Mouse (Mus musculus) megakaryocyte, embryonic 14.5 days (primary cell): ENCODE measurements around the gene Fyttd1. TPM values are rescaled to one million over a fixed set of nuclear protein-coding genes. Genes with fewer than 3 reads are reported as not detected.

Experiments
- H3K27me3 ChIP-seq: replicated peaks from 2 replicates; pipeline ENCODE3; 2012; ENCODE audit warnings: inconsistent platforms
- H3K36me3 ChIP-seq: replicated peaks from 2 replicates; pipeline ENCODE3; 2012; ENCODE audit warnings: low read length, inconsistent platforms, mixed read lengths
- H3K4me1 ChIP-seq: 2 replicates; pipeline ENCODE4 v1.6.1; 2012; ENCODE audit warnings: inconsistent platforms
- H3K4me3 ChIP-seq: replicated peaks from 2 replicates; pipeline ENCODE3; 2012; ENCODE audit warnings: moderate library complexity, mild to moderate bottlenecking, inconsistent platforms
- H3K9me3 ChIP-seq: 2 replicates; pipeline ENCODE4 v1.6.1; 2012; ENCODE audit warnings: inconsistent platforms
- FLI1 ChIP-seq: IDR thresholded peaks from 2 replicates; pipeline ENCODE4 v1.6.1; 2012; ENCODE audit warnings: low read length, inconsistent platforms, mixed read lengths
- GATA1 ChIP-seq: IDR thresholded peaks from 3 replicates; pipeline ENCODE4 v1.6.1; 2012; ENCODE audit warnings: mixed read lengths, low read length, inconsistent platforms, borderline replicate concordance
- polyA plus RNA-seq: library from polyadenylated mRNA; stranded (reverse); fragments of >175 nt; gene quantifications from 2 replicates; pipeline ENCODE4 v1.2.3, GENCODE M21; 2012; ENCODE audit warnings: low replicate concordance; ENCODE audit not compliant: insufficient read depth

Gene Fyttd1
- 22.1 and 57.2 TPM in 2 replicates for polyA plus RNA-seq

DNA sequence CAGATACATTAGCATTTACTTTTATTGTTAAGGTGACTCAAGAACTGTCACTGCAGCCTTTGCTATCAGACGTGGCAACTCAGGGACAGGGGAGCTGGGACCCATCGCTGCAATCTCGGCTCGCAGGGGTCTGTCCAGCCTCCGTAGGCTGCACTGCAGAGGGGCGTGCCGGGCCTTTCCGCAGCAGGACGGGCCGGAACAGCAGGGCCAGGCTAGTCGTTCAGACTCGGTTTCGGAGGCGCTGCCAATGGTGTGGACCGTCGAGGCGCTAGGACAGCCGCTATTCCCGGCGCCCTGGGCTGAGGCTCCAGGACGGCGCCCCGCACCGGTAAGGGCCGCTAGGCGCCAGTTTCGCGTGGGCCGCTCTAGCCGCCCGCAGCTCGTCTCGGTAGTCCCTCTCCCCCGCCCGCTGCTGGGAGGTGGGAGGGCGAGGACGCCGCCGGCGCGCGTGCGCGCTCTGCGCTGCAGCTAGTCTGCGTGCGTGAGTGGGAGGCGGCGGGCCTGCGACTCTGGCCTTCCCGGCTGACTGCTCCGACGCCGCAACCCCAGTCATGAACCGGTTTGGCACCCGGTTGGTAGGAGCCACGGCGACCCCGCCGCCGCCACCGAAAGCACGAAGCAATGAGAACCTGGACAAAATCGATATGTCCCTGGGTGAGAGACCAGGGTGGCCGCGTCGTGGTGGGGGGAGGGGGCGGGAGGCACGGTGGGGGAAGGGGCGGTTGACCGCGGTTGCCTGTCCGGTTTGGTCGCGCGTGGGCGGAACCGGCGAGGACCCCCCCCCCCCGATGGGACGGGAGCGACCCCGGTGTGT is at the start of gene Fyttd1, which contains the start of gene Rubcn:
Gene Fyttd1 (plus strand): TSS at position 158 of the 814 bp plus-strand sequence.
Gene Rubcn (minus strand): TSS at position 424 of the 814 bp plus-strand sequence.
- peaks cover 3% of the 10 kb centered on the region for H3K36me3 ChIP-seq
- TF ChIP-seq FLI1: no peak
- TF ChIP-seq GATA1: no peak
- H3K27me3 ChIP-seq: no peaks in the 10 kb centered on the region
- H3K4me3 ChIP-seq: peak within 1 kb of the TSS; percentile 95
- H3K4me1 ChIP-seq: peaks cover 39% of the 10 kb centered on the region
- no peaks in the 10 kb centered on the region for H3K9me3 ChIP-seq

DNA sequence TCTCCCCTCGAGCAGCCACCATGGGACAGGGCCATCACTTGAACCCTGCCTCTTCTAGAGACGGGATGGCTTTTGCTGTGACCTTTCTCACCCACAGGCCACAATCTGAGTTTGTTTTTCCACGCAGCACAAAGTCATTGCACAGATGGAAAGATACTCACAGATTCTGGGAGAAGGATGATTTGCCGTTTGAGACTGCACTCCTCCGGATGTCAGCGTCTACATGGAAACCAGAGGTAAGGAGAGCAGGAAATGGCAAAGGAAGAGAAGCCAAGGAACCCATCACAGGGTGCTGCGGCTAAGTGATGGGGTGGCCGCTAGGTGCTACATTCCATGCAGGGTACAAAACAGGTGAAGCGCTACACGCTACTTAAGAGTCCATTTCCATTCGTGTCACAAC is 48.2 kb upstream of the Fyttd1 start:
- TF ChIP-seq FLI1: no peak
- TF ChIP-seq GATA1: no peak
- H3K9me3 ChIP-seq: no peaks in the 10 kb centered on the region
- no peak overlapping the region for H3K4me3 ChIP-seq
- H3K36me3 ChIP-seq: peaks cover 96% of the 10 kb centered on the region
- no peaks in the 10 kb centered on the region for H3K27me3 ChIP-seq
- H3K4me1 ChIP-seq: peaks cover 6% of the 10 kb centered on the region; the same call in 1 of the 2 replicates

DNA sequence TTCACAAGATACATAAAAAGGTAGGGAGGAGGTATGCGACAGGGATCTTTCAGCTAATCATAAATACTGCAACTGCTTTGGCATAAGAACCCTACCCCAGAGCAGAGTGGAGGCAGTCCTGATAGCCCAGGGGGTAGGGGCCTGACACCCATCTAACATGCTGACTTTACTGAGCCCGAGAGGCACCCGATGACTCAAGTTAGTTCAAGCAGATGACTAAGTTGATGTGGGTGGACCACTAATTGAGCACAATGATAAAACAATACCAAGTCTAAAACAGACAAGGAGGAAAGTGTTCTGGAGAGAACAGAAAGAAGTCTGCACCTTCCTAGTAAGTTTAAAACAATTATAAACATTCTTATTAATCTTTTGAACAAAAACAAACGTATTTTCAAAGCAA is 45.8 kb upstream of the Fyttd1 start:
- H3K36me3 ChIP-seq: peaks cover 94% of the 10 kb centered on the region
- H3K4me1 ChIP-seq: peaks cover 6% of the 10 kb centered on the region; the same call in 1 of the 2 replicates
- no peak overlapping the region for H3K4me3 ChIP-seq
- H3K9me3 ChIP-seq: no peaks in the 10 kb centered on the region
- TF ChIP-seq FLI1 (no peak), GATA1 (no peak)
- no peaks in the 10 kb centered on the region for H3K27me3 ChIP-seq

DNA sequence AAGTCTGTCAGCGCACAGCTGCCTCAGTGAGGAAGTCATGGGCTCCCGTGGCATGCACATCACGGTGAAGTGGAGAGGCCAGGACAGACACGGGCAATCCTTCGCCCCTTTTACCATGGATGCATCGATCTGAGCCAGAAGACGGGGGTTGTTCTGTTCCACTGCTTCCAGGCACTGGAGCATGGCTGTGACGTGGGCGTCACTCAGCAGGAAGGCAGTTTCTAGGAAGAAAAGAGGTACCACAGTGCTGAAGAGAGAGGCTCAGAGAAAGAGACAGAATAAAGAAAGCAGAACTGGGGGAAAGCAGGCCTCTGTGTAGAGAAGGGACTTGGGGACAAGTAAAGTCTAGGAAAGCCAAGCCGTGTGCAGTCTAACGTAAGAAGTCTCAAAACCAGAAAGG is 30.2 kb upstream of the Fyttd1 start:
- H3K4me3 ChIP-seq: no peak overlapping the region
- TF ChIP-seq GATA1 (no peak), FLI1 (no peak)
- H3K27me3 ChIP-seq: no peaks in the 10 kb centered on the region
- H3K36me3 ChIP-seq: peaks cover 89% of the 10 kb centered on the region
- no peaks in the 10 kb centered on the region for H3K9me3 ChIP-seq
- H3K4me1 ChIP-seq: no peaks in the 10 kb centered on the region; the same call in 1 of the 2 replicates

DNA sequence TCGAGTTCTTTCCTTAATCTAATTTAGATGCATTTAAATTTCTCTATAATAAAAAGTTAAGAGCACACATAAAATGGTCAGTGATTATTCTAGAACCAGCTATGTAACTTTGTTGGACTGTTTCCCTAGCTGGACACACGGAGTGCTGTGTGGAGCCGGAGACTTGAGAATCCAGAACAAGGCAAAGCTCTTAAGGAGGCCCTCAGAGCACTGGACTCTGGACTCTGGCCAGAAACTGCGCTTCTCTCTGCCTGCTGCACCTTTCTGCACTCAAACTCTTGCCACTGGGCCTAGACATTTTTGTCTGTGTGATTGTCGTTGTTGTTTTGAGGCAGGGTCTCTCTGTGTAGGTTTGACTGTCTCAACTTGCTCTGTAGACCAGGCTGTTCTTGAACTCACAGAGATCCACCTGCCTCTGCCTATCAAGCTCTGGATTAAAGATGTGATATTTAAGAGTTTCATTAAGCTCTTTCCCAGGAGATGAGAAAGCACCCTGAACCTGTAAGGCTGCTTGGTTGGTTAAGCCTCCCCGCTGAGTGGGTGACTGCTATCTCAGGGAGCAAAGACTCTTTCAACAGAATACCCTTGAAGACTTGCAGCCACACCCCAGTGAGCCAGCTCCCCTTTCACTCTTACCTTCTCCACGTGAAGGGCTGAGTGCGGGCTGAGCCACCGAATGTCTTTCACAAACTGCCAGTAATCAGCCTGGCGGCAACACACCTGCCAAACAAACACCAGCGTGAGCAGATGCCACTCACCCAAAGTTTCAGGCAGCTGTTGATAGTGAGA is 28.1 kb upstream of the Fyttd1 start:
- H3K9me3 ChIP-seq: no peaks in the 10 kb centered on the region
- no peak overlapping the region for H3K4me3 ChIP-seq
- no peak for TF ChIP-seq GATA1
- TF ChIP-seq FLI1: no peak
- peaks cover 15% of the 10 kb centered on the region for H3K4me1 ChIP-seq
- no peaks in the 10 kb centered on the region for H3K27me3 ChIP-seq
- H3K36me3 ChIP-seq: peaks cover 68% of the 10 kb centered on the region

DNA sequence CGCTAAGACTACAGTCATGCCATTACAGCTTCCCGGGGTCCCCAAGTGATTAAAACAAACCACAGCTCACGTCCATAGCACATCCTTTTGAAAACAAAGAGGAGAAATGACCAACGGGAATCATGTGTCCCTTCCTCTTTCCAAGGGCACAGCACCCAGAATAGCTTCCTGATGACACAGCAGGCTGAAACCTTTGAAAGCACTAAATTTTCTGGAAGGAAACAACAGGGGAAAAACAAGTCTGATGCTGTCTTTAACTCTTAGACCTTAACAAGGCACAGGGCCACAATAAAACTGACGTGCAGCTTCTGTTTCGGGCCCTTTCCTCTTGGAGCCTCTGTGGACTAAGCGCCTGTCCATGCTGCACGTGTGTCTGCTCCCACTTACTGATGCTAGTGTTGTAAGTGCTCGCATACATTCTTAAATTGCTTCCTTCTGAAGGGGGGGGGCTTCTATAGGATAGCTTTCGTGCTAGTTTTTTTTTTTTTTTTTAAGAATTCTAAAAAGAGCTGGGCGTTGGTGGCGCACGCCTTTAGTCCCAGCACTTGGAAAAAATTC is 23.7 kb upstream of the Fyttd1 start:
- H3K9me3 ChIP-seq: no peaks in the 10 kb centered on the region
- no peaks in the 10 kb centered on the region for H3K27me3 ChIP-seq
- TF ChIP-seq GATA1: no peak
- TF ChIP-seq FLI1: no peak
- H3K4me1 ChIP-seq: peaks cover 50% of the 10 kb centered on the region
- peak overlapping the region; percentile 70 for H3K4me3 ChIP-seq
- H3K36me3 ChIP-seq: peaks cover 51% of the 10 kb centered on the region

DNA sequence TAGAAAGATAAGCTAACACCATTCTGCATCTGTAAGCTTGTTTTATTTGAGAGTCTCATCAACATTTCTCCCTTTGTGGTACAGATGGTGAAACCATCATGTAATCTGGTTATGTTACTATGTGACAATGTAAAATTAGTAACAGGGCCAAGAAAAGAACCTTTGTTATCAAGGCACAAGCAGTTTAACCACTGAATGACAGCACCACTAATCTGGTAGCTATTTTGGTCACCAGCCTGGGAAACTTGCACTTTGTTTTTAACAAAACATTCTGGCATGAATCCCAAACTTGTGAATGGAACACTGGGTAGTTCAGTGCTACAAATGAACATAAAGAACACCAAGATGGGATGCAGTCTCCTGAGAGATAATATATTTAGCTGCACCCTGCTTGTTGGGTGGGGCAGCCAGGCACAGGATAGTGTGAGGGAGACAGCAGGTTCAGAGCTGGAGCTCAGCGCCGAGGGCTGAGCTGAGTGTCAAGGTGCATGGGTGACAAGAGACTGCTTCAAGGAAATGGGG is 23.2 kb upstream of the Fyttd1 start:
- Histone ChIP-seq H3K27me3 (no peaks in the 10 kb centered on the region), H3K36me3 (peaks cover 45% of the 10 kb centered on the region), H3K4me3 (peak overlapping the region; percentile 67), H3K9me3 (no peaks in the 10 kb centered on the region), H3K4me1 (peaks cover 55% of the 10 kb centered on the region)
- TF ChIP-seq FLI1 (no peak), GATA1 (no peak; the same call in 2 of the 3 replicates)

DNA sequence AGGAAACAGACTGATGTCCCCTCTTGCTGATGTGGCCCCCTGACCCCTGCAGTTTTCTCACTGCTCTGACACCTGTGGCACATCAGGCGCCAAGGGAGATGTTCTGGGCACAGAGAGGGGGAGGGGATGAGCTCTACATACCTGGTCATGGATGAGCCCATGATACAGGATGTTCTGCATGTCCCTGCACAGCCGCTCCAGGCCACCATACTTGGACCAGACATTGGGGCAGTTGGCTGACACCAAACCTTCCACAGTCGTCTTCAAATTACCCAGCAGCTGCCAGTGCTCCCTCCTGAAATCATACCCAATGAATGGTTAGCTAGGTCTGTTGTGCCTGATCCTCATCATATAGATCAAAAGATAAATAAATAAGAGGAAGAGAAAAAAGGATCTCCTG is 20.5 kb upstream of the Fyttd1 start:
- H3K4me3 ChIP-seq: no peak overlapping the region
- no peak for TF ChIP-seq FLI1
- TF ChIP-seq GATA1: no peak
- H3K9me3 ChIP-seq: no peaks in the 10 kb centered on the region
- peaks cover 47% of the 10 kb centered on the region for H3K36me3 ChIP-seq
- no peaks in the 10 kb centered on the region for H3K27me3 ChIP-seq
- H3K4me1 ChIP-seq: peaks cover 66% of the 10 kb centered on the region

DNA sequence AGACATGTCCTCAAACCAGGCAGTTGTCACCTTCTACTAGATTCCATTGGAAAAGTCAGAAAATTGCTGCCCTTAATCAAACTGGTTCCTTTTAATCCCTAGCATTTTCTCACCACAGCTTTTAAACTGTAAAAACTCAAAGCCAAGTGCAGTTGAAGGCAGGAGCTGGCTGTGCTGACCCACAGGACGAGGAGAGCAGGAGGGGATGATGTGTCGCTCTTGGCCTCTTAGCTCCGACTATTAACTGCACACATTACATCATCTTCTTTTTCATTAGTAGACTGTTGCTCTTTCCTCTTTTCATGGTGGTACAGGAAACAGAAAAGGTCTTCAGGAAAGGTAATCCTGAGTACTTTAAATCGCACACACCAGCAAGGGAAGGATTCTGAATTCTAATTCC is 18.9 kb upstream of the Fyttd1 start:
- peaks cover 66% of the 10 kb centered on the region for H3K4me1 ChIP-seq
- H3K27me3 ChIP-seq: no peaks in the 10 kb centered on the region
- no peak for TF ChIP-seq GATA1
- peaks cover 48% of the 10 kb centered on the region for H3K36me3 ChIP-seq
- H3K4me3 ChIP-seq: peak overlapping the region; percentile 64
- no peaks in the 10 kb centered on the region for H3K9me3 ChIP-seq
